Mouse (Mus musculus) layer of hippocampus, adult 9-11 months (tissue): ENCODE results near the gene Cfap299.
A peak's percentile ranks its signal among the peaks of the same experiment; 100 is the strongest.
"Not testable (repeated sequence)": the region's sequence is repeated elsewhere in the genome, so short reads cannot be mapped to it uniquely, and the experiment has no call there.

Experiments used
- DNase-seq: peaks from one replicate; pipeline ENCODE4 v3.0.0; 2022

Cfap299 gene

DNA sequence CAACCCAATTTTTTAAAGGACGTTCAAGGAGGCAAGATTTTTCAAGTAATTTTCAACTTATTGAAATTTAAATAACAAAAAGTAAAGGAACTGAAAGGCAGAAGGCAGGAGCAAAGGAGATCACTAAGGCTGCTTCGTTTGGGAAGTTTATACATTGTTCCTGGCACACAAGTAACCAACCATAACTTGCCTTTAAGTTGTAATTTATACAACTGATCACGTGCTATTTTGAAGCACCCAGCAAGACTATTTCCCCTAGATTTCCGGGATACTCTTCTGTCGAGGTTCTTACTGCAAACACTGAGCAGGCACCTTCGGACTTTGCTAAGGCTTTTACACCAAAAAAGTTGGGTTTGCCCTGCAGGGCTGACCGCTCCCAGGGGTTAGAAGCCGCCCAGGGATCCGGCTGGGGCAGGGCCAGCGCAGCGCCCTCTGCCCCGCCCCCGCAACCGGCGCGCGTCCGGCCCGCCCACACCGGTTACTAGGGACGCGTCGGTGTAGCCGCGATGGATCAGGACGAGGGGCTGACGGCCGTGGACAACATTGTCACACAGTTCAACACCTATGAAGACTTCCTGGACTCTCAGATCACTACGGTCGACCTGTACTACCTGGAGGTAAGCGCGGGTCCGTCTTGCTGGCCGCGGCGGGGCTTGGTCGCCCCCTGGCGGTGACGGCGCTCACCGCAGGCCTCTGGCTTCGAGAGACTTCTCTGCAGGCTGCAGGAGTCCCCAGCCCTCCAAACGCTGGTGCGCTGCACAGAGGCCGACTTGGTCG, at the start of gene Cfap299:
Gene Cfap299 (plus strand): TSS at position 457 of the 777 bp plus-strand sequence.
- peak; percentile 61 for DNase-seq

DNA sequence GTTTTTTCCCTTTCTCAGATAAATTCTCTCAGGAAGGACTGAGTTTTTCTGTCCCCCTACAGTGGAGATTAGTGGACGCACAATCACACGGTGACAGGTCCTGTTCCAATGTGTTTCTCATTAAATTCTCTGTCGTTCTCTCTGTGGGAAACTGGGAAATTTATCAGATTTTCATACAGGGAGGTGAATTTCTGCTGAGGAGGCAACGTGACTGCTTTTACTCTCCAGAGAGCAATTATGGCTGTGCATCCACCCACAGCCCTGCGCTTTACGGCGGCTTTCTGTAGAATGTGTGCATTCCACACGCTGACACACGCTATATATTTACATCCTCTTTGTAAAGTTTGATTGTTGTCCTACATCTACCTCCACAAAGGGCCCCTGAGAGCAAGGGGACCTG, 47.1 kb upstream of the Cfap299 start:
- no peak for DNase-seq

DNA sequence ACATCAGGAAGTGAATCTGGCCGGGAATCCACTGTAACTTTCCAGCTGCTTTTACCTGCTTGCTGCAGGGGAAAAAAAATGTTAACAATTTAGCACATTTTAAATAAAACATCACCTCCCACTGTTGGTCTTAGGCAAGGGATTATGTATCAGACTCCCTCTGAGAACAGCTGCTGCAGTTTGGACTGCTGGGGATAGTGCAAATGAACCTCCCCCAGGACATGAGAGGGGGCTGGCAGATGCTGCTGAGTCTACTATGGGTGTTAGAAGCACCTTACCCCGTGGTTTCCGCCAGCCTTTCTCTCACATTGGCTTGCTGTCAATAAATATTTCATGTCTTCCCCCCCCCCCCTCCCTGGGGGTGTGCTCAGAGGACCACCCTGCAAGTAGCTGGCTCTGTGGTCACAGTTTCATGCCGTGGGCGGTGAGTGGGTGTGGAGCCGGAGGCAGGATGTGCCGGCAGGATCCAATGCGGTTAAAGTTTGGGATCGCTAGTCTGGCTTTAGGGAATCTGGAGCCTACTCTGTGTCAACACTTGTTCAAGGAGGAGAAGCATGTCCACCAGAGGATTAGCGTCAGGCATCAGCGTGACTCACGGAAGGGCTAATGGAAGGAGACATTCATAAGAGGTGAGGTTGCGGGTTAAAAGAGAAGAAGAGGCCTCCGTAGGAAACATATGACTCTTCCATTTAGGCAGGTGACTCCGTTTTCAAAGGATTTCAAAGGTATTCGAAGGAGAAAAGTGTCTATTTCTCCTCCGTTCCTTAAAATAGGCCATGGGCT, 45.2 kb upstream of the Cfap299 start:
- DNase-seq: no peak

DNA sequence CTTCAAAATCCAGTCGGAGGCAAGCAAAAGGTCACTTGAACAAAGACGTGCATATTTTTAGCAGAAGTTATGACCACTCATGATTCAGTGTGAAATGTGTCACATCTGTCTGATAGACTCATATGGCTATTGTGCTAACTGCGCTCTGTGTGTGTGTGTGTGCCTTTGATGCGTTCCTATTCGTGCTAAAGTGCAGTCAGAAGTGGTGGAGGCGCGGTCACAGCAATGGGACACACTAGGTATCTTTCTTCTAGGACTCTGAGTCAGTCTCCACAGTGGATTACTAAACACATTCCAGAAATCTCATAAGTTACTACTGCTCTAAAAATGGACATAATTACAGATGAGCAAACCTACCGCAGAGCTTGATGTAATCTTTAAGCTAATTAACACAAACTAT, 38.5 kb upstream of the Cfap299 start:
- DNase-seq: no peak

GRCm38 (mm10) chr5:98292388-98293048, 36.6 kb upstream of the Cfap299 start:
- DNase-seq: no peak

DNA sequence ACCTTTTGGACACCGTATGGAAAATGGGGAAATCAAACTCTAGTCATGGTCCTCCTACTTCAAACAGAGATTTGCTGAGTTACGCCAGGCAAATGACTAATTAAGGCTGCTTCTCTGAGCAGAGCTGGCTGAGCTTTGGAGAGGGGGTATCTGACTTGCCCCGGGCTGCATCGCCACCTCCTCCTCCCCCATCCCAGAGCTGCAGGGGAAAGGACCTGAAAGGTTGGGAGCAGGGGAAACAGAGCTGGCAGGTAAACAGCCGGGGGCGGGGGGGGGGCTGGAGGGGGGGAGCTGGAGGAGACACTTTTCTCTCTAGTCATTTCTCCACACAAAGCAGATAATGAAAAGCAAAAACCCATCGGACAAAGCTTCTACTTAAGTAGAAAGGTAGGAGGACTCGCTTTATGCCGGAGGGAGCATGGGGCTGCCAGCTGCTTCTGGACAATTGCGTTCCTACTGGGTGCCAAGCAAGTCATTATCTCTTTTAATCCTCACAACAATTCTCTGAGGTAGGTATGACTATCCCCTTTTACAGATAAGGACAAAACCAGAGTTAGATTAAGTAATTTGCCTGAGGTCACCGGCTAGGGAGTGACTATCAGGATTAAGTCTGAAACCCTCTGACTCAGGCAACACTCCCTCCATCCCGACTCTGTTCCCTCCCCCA, 35.9 kb upstream of the Cfap299 start:
- DNase-seq: no peak

GRCm38 (mm10) chr5:98300079-98300478, 29.0 kb upstream of the Cfap299 start:
- DNase-seq: no peak

DNA sequence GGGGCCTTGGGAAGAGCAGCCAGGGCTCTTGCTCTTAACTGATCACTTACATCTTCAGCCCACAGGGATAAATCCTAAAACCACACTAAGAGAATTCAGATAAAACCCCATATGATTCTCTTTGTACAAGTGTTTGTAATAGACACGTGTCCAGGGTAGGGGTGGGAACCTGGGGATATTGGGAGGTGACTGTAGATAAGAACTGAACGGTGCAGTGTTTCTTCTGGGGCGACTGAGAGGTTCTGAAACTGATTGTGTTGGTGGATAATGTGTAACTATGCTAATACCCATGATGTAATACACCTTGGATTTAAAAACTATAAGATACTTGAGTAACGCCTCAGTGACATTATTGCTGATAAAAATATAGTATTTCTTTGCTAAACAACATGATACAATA, 23.4 kb upstream of the Cfap299 start:
- no peak for DNase-seq

DNA sequence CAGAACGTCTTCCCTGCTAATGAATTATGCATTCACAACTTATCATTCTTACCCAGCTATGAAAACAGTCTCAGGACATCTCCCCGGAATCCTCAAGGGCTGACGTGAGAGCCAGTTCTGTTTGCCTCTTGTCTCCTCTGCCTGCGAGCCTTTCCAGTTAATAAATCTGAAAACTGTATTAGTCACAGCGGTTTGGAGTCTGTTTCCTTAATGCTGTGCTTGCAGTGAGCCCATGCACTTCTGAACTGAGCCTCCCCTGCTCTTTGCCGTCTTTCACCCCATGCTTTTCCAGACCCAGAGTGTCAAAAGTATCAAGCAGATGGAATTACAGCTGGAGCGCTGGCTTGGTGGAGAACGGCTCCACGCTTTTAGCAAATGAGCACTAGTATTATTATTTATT, 22.6 kb upstream of the Cfap299 start:
- DNase-seq: no peak

DNA sequence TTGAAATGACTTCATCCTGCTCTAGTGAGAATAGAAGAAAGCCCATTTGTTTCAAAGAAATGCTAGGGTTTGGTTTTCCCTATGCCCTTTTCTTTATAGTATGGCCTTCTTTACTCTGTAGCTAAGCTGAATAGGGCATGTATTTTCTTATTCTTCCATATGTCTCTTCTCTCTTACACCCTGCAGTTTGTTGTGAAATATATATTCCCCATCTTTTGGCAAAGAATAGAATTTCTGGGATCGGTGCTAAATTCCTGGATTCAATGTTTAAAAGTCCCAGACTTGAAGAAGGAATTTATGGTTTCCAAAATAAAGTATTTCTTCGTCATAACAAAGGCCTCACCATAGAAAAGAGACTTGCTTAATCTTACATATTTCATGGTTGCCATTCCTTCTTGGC, 2.5 kb upstream of the Cfap299 start:
- no peak for DNase-seq

GRCm38 (mm10) chr5:98343751-98344150, 14.6 kb downstream of the Cfap299 start:
- DNase-seq: not testable (repeated sequence)

- DNase-seq: no peak
Measured at GRCm38 (mm10) chr5:98344581-98344980, 15.5 kb downstream of the Cfap299 start.

GRCm38 (mm10) chr5:98346067-98346466, 17.0 kb downstream of the Cfap299 start:
- DNase-seq: no peak

DNA sequence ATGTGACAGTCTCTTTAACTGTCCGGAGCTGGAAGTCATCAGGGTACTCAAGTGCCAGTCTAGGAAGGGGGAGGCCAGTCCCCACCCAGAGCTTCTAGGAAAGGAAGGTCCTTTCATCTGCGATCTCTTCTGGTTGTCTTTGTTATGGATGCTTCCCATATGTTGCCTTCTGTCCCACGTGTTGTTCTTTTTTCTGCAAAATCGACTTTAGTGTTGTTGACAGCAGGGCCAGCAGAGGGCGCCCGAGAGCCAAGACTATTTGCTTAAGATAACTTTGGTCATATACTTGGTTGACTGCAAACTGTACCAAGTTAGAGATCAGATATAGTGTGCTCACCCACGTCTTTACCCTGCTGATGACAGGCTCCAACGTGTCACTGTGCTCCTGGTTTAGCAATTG, 19.5 kb downstream of the Cfap299 start:
- peak; percentile 24 for DNase-seq

- DNase-seq: no peak
Measured at GRCm38 (mm10) chr5:98359912-98360311, 30.8 kb downstream of the Cfap299 start.

DNA sequence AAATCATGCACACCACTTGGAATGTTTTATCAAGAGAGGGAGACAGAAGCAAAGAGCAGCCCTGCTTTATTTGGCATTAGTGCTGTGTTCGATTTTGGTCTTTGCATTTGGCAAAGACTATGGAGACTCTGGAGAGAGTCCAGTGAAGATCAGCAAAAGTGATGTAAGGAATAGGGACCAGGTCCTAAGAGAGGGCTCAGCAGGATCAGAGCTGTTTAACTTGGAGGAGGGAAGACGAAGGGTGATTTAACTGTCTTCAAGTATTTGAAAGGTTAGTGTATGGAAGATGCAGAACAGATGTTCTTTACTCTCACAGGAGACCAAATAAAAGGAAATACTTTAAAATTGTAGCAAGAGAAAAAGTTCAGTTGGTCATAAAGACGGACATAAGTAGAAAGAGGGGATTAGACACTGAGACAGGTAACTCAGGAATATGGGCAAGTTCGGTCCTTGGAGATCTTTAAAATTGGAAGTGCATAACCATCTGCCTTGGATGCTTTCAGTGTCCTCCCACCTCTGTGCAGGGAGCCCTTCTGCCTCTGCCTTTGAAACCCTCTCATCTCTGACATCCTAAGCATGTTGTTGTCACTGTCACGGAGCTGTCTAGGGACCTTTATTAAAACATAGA, 31.8 kb downstream of the Cfap299 start:
- DNase-seq: no peak

DNA sequence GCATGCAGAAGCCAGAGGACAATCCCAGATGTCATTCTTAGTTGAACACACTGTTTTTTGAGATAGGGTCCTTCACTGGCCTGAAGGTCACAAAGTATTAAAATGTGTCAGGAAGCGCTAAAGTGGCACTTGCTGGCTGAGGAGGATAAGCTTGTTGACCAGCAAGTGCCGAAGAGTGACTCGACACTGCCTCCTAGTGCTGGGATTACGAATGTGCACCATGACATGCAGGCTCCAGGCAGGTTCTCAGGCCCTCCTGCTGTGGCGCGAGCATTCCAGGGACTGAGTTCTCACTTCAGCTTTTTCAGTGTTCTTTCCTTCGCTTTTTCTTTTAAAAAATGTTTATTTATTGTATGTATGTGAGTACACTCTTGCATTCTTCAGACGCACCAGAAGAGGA, 34.3 kb downstream of the Cfap299 start:
- no peak for DNase-seq

DNA sequence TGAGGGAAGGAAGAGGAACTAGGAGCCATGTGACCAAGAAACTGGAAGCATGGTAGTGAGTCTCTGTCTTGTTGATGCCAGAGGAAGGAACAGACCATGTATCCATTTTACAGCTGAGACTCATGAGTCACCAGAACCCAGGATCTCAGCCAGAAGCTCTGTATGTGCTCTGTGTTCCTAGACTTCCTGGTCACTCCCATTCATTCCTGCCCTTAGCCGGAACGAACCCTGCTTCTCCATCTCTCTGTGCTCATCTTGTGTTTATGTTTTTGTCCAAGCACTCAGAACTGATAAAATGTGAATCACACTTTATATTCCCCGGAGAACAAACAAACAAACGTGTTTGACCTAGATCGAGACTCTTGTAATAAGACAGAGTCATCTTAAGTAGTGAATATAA, 36.2 kb downstream of the Cfap299 start:
- DNase-seq: no peak

DNA sequence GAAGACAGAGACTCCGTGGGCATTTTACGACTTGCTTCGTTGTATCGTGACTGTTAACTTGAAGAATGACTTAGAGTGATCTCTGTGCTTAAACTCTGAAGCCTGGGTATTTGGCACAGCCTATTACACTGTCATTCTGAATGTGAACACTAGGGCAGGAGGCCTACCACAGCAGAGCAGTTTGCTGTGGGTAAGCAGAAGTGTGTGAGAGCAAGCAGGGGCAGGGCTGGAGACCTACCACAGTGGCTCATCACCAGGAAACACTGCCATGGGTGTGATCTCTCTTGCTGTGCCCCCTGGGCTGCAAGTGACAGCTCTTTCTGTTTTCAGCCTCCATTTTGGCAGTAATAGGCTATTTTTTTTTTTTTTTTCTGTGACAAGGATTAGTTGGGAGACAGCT, 39.7 kb downstream of the Cfap299 start:
- no peak for DNase-seq

DNA sequence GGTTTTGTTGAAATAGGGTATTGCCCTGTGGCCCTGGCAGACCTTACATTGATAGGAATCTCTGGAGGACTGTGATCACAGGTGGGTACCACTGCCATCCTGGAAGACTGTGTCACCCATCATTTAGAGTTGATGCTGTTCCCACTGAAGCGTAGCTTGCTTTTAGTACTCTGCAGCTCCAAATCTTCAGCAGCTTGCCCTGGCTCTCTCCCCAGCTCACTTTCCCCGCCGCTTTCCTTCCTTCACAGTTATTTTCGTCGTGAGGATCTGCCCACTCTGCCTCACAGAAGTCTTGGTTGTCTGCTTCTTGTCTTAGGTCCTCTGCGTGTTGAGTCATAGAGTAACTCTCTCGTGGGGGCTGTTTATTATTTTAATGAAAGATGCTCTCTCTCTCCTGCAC, 40.3 kb downstream of the Cfap299 start:
- no peak for DNase-seq

DNA sequence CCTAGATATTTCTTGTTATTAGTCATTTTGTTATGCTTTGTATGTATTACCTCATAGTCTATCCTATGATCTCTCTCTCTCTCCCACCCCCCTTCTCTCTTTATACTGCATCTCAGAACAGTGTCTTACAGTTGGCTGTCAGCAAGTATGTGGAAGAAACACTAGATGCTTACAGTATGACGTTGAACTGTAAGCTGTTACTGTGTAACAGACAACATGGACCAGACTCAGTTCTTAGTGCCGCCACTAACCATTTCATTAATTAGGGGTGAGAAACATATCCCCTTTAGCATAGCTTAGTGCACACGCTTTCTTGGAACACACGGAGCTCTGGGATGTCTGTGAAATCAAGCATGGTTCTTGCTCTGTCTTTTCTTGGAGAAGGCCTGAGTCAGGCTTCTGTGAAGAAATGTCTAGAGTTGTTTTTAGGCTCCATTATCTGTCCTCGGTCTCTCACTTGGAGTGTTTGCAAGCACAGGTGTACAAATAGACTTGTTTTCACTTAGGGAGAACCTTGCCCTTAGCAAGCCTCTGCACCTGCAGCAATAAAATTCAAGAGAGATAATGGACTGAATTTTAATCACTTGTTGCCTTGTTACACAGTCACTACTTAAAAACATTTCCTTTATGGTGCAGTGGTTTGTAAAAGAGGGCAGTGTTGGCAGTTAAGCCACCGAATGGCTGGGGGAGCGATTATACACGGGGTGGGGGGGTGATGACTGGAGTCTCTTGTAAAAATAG, 47.1 kb downstream of the Cfap299 start:
- no peak for DNase-seq

- DNase-seq: no peak
Measured at GRCm38 (mm10) chr5:98376799-98377090, 47.6 kb downstream of the Cfap299 start.
